Mouse (Mus musculus) lung, adult 10 weeks (tissue): Measurements from ENCODE around the gene Tmem161b. TPM values are rescaled to one million over a fixed set of nuclear protein-coding genes. Genes with fewer than 3 reads are reported as not detected.

ENCODE experiments used
- polyA plus RNA-seq: library from polyadenylated mRNA; stranded (reverse); fragments of 350-450 nt; fragmentation: Illumina TruSeq; extraction: RNeasy Lipid Tissue Mini Kit (QIAGEN cat#74804); gene quantifications from one replicate; pipeline ENCODE4 v1.2.3, GENCODE M21; 2014; ENCODE audit warnings: low read depth, low replicate concordance; ENCODE audit not compliant: insufficient read depth

Tmem161b gene
- polyA plus RNA-seq: 7.2 TPM

GRCm38 (mm10) chr13:84221820-84222681 is at the start of gene Tmem161b:
Gene Tmem161b (plus strand): TSS chr13:84222296.

